Mouse (Mus musculus): ENCODE data around the gene Pias3. TPM values are rescaled to one million over a fixed set of nuclear protein-coding genes. Genes with fewer than 3 reads are reported as not detected.

The Pias3 gene
- polyA plus RNA-seq, 1 experiment from 2014 or later: 48.3 TPM

DNA sequence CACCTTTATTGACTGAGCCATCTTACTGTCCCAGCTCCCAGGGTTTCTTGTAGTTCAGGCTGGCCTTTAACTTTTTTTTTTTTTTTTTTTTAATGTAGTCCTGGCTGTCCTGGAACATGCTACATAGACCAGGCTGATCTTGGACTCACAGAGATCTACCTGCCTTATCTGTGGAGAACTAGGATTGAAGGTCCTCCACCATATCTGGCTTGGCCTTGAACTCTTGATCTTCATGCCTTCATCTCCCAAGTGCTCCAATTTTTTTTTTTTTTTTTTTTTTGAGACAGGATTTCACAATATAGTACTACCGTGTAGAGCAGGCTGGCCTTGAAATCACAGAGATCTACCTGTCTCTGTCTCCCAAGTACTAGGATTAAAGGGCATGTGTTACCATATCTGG, 2.6 kb upstream of the Pias3 start:
- no peak overlapping the region for H3K4me3 ChIP-seq
- no peak for DNase-seq (ENCODE audit: low spot score)
- no peaks in the 10 kb centered on the region for H3K9me3 ChIP-seq
- H3K27ac ChIP-seq: no peak overlapping the region
- H3K27me3 ChIP-seq (ENCODE audit: insufficient read depth, poor library complexity, severe bottlenecking): peaks cover 11% of the 10 kb centered on the region; the same call in 1 of the 2 replicates
- WGBS: 87% methylated on average over 1 of the region's 1 CpGs
- no peaks in the 10 kb centered on the region for H3K36me3 ChIP-seq
- peaks cover 44% of the 10 kb centered on the region for H3K4me1 ChIP-seq (replicated peaks)

DNA sequence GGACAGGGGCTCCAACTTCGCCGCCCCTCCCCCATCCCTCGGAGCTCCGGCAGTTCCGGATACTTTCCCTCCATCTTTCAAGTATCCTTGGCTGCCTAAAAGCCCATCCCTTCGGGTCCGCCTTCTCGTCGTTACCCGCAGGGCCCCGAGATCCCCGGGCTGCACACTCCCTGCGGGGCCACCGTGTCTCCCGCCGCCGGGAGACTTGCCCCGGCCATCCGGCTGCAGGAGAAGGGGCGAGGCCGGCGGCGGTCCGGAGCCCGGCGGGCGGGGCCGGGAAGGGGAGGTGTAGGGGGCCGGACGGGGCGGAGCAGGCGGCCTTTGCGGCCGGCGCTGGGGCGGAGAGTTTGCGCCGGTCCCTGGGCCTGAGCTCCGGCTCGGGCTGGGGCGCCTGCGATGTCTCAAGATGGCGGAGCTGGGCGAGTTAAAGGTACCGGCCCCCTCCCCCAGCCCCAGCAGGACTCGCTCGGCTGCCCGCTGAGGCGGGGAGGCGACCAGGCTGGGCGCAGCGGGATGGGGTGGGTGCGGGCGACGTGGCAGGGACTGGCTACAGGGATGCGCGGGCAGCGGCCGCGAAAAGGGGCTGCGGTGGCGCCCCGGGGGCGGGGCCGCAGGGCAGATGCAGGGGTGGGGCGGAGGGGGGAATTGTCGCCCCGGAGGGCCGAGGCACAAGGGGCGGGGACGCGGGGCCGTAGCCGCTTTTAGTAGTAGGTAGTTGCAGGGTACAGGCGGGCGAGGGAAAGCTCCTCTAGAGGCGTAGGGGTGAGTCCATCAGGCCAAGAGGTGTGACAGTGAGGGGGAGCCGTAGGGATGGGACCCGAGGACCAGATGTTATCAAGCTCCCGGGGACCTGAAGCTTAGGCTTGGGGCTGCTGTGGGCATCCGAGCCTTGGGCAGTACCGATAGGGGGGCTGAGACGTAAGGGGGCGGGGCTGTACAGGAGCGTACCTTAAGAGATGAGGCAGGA, 865 bp downstream of the Pias3 start:
- under 1% methylated on average over 85 of the region's 85 CpGs for WGBS
- DNase-seq (ENCODE audit: low spot score): peak; percentile 90
- no peaks in the 10 kb centered on the region for H3K9me3 ChIP-seq
- peaks cover 42% of the 10 kb centered on the region for H3K4me1 ChIP-seq (replicated peaks)
- peak overlapping the region; percentile 96 for H3K27ac ChIP-seq
- H3K36me3 ChIP-seq: peaks cover 28% of the 10 kb centered on the region
- no peaks in the 10 kb centered on the region for H3K27me3 ChIP-seq (ENCODE audit: insufficient read depth, poor library complexity, severe bottlenecking)
- peak overlapping the region; percentile 79 for H3K4me3 ChIP-seq

DNA sequence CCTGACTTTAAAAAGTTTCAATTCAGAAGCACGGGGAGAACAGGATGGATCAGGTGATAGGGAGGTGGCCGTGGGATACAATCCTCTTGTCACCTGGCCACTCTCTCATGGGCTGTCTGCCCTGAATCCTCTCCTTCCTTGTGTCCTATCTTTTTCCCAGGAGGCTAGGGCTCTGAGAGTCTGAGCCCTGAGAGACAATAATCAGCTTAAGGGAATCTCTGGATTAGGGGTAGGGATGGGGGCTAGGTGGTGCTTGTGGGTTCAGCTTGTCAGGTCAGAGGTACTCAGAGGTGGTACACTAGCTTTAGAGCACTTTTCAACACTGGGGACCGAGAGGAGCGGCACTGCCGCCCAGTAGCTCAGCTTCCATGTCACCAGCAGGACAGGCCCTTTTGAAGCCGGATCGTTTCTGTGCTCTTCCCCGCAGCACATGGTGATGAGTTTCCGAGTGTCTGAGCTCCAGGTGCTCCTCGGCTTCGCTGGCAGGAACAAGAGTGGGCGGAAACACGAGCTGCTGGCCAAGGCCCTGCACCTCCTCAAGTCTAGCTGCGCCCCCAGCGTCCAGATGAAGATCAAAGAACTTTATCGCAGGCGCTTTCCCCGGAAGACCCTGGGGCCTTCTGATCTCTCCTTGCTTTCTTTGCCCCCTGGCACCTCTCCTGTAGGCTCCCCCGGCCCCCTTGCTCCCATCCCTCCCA, 3.0 kb downstream of the Pias3 start:
- Histone ChIP-seq H3K4me3 (no peak overlapping the region), H3K27ac (0 out of 2 replicates have a peak overlapping the region, but pooled peaks have one; percentile 29), H3K27me3 (ENCODE audit: insufficient read depth, poor library complexity, severe bottlenecking) (no peaks in the 10 kb centered on the region), H3K9me3 (no peaks in the 10 kb centered on the region), H3K4me1 (replicated peaks) (peaks cover 39% of the 10 kb centered on the region), H3K36me3 (peaks cover 48% of the 10 kb centered on the region)
- 55% methylated on average over 19 of the region's 19 CpGs for WGBS
- no peak for DNase-seq (ENCODE audit: low spot score)

DNA sequence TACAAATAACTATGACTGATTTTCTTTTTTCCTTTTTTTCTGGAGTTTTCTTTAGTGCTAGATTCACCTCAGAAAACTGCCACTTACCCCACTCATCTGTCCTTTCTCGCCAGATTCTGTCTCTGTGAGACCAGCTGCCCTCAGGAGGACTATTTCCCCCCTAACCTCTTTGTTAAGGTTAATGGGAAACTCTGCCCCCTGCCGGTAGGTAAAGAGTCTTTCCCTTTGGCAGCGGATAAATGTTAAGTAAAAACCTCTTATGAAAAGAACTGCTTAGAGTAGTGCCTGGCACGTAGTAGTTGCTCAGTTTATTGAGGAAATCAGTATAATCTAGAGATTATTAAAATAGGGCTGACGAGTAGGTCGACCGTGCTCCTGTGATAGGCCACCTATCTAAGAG, 4.2 kb downstream of the Pias3 start:
- Histone ChIP-seq H3K9me3 (no peaks in the 10 kb centered on the region), H3K4me1 (replicated peaks) (peaks cover 37% of the 10 kb centered on the region), H3K27ac (no peak overlapping the region), H3K27me3 (ENCODE audit: insufficient read depth, poor library complexity, severe bottlenecking) (no peaks in the 10 kb centered on the region), H3K4me3 (no peak overlapping the region), H3K36me3 (peaks cover 60% of the 10 kb centered on the region)
- DNase-seq (ENCODE audit: low spot score): no peak
- WGBS: 59% methylated on average over 7 of the region's 7 CpGs

DNA sequence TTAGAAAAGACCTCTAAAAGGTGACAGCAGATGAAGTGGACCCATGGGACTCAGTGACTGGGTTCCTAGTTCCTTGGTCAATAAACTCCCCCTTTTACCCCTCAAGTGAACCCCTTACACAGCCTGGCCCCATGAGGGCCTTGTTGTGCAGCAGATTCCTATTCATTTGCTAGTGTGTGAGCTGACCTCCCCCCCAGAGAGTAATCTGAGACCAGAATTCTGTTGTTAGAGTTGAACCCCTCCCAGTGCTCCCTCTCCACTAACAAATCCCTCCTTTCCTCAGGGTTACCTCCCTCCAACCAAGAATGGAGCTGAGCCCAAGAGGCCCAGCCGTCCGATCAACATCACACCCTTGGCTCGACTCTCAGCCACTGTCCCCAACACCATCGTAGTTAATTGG, 4.8 kb downstream of the Pias3 start:
- DNase-seq (ENCODE audit: low spot score): no peak
- H3K4me1 ChIP-seq (replicated peaks): peaks cover 30% of the 10 kb centered on the region
- H3K4me3 ChIP-seq: no peak overlapping the region
- no peak overlapping the region for H3K27ac ChIP-seq
- 86% methylated on average over 4 of the region's 4 CpGs for WGBS
- no peaks in the 10 kb centered on the region for H3K27me3 ChIP-seq (ENCODE audit: insufficient read depth, poor library complexity, severe bottlenecking)
- no peaks in the 10 kb centered on the region for H3K9me3 ChIP-seq
- H3K36me3 ChIP-seq: peaks cover 66% of the 10 kb centered on the region

DNA sequence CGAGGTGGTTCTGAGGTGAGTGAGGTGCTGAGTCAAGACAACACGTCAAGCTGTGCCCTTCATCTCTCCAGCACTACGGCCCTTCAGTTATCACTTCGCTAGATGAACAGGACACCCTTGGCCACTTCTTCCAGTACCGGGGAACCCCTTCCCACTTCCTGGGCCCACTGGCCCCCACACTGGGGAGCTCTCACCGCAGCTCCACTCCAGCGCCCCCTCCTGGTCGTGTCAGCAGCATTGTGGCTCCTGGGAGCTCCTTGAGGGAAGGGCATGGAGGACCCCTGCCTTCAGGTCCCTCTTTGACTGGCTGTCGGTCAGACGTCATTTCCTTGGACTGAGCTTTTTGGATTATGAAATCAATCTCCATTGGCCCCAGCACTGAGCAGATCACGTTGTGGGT, 8.6 kb downstream of the Pias3 start:
- Histone ChIP-seq H3K4me1 (replicated peaks) (peaks cover 16% of the 10 kb centered on the region), H3K36me3 (peaks cover 67% of the 10 kb centered on the region)
- WGBS: 68% methylated on average over 11 of the region's 11 CpGs

DNA sequence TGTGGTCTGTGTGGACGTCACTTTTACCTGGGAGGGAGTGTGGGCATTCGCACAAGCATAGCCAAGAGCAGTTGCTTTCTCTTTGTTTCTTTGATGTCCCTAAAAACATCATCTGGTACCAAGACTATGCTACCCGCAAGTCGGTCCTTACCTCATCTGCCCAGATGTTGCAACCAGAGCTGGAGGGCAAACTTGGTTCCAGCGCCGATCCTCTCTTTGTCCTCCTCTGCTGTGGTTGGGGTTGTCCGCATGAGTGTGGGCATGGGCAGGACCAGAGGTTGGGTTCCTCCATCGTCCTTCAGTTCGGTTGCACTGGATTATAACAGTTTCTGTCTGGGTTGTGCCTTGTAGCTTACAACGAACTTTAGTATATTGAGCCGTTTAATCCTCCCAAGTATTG, 10.0 kb downstream of the Pias3 start:
- H3K27me3 ChIP-seq (ENCODE audit: insufficient read depth, poor library complexity, severe bottlenecking): peaks cover 18% of the 10 kb centered on the region
- peaks cover 15% of the 10 kb centered on the region for H3K4me1 ChIP-seq (replicated peaks)
- 91% methylated on average over 11 of the region's 11 CpGs for WGBS
- H3K36me3 ChIP-seq: peaks cover 67% of the 10 kb centered on the region
- no peak overlapping the region for H3K4me3 ChIP-seq
- H3K27ac ChIP-seq: no peak overlapping the region
- no peak for DNase-seq (ENCODE audit: low spot score)
- no peaks in the 10 kb centered on the region for H3K9me3 ChIP-seq

More for the DNA sequence above, 8.6 kb downstream of the Pias3 start:
- Histone ChIP-seq H3K27ac (no peak overlapping the region), H3K4me3 (no peak overlapping the region), H3K9me3 (no peaks in the 10 kb centered on the region), H3K27me3 (ENCODE audit: insufficient read depth, poor library complexity, severe bottlenecking) (peaks cover 18% of the 10 kb centered on the region)
- DNase-seq (ENCODE audit: low spot score): no peak

DNA sequence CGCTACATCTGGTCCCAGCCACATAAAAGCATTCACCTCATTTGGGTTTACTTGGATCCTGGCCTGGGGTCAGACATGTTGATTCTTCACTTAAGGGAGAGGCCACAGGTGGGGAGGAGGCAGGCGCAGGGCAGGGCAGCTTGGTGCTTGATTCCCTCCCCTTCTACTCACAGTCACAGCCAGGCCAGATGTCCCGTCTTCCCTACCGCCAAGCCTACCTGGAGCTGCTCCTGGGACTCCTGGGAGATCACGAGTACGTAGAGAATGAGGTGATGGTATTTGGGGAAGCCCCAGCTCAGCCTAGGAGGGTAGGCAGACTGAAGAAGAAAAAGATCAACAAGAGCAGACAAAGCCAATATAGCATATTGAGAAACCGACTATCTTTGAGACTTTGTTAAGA, 10.8 kb downstream of the Pias3 start:
- Histone ChIP-seq H3K27ac (no peak overlapping the region), H3K27me3 (ENCODE audit: insufficient read depth, poor library complexity, severe bottlenecking) (peaks cover 18% of the 10 kb centered on the region), H3K4me1 (replicated peaks) (peaks cover 12% of the 10 kb centered on the region), H3K9me3 (no peaks in the 10 kb centered on the region), H3K4me3 (no peak overlapping the region), H3K36me3 (peaks cover 67% of the 10 kb centered on the region)
- WGBS: 74% methylated on average over 7 of the region's 7 CpGs
- no peak for DNase-seq (ENCODE audit: low spot score)

DNA sequence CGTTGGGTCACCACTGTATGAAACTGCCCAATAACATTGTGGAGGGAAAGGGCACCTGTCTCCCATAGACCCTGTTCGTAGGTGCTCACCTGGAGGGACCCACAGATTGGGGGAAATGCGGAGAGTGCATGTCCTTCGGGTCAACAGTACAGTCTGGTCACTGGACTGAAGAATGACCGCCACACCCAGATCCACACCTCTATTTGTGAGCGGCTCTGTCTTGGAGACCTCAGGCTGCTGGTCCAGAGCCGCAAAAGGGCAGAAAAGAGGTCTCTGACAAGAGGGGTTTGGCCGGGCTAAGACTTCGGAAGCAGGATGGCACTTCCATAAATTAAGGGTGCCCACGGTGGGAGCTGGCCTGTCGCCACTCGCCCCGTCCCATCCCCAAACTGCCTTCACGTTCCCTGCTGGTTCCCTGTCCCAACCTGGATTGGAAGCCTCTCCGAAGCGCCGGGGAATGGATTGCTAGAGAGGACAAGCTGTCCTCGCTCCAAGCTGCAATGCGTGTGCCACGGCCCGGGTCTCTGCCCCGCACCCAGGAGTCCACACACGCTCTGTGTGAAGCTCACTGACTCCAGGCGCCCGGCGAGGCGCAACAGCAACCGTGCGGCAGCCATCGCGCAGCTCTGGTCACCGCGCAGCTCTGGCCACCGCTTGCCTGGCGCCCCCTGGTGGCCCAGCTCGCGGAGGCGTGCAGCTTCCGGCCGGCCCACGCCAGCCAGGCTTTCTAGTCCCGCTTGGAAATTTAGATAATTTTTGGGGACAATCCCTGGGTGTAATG, 11.9 kb downstream of the Pias3 start, which contains the start of gene Nudt17:
Gene Nudt17 (minus strand): TSS at position 660 of the 781 bp plus-strand sequence.
- Histone ChIP-seq H3K9me3 (no peaks in the 10 kb centered on the region), H3K36me3 (peaks cover 68% of the 10 kb centered on the region), H3K4me1 (replicated peaks) (peaks cover 11% of the 10 kb centered on the region), H3K27me3 (ENCODE audit: insufficient read depth, poor library complexity, severe bottlenecking) (peaks cover 18% of the 10 kb centered on the region), H3K4me3 (peak within 1 kb of the TSS; percentile 66), H3K27ac (peak within 1 kb of the TSS; percentile 82)
- 6% methylated on average over 42 of the region's 42 CpGs for WGBS
- peak; percentile 81 for DNase-seq (ENCODE audit: low spot score)

DNA sequence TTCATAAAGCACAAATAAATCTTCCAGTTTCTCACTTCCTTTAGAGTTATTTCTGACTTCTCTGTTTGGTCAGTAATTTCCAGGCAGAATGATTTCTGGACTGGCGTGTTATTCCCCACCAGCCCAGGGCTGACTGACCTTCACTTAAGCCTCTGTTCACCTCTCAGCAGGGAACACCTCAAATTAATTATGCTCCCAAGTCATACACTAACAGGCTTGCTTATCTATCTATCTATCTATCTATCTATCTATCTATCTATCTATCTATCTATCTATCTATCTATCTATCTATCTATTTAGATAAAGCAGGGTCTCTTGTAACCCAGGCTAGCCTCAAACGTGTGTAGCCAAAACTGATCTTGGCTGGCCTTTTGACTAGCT, 12.5 kb downstream of the Pias3 start:
- H3K27ac ChIP-seq: no peak overlapping the region

DNA sequence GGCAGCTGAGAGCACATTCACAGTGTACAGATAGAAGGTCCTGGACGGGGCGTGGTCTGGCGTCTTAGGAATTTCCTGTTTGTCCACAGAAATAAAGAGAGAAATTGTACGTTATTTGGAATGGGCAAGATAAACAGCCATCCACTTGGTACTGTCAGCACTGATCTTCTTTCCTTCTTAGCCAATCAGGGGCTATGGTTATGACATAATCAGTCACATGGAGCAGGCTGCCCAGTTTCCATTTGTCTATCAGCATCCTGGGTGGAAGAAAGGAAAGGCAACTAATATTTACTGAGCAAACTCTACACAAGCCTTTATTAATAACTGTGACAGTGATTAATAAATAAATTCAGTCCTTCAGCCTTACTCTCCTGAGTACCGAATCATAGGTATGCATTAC, 18.1 kb downstream of the Pias3 start:
- H3K4me3 ChIP-seq: no peak overlapping the region
- no peak for DNase-seq (ENCODE audit: low spot score)
- H3K36me3 ChIP-seq: peaks cover 93% of the 10 kb centered on the region
- WGBS: 90% methylated on average over 5 of the region's 5 CpGs
- H3K27me3 ChIP-seq (ENCODE audit: insufficient read depth, poor library complexity, severe bottlenecking): no peaks in the 10 kb centered on the region
- no peaks in the 10 kb centered on the region for H3K9me3 ChIP-seq
- H3K27ac ChIP-seq: no peak overlapping the region
- peaks cover 4% of the 10 kb centered on the region; the same call in 1 of the 2 replicates for H3K4me1 ChIP-seq (replicated peaks)

More for the DNA sequence above, 12.5 kb downstream of the Pias3 start:
- Histone ChIP-seq H3K9me3 (no peaks in the 10 kb centered on the region), H3K27me3 (ENCODE audit: insufficient read depth, poor library complexity, severe bottlenecking) (peaks cover 18% of the 10 kb centered on the region), H3K4me3 (peak overlapping the region; percentile 66; the same call in 1 of the 2 replicates), H3K4me1 (replicated peaks) (peaks cover 11% of the 10 kb centered on the region), H3K36me3 (peaks cover 68% of the 10 kb centered on the region)
- no peak for DNase-seq (ENCODE audit: low spot score)
- 45% methylated on average over 2 of the region's 2 CpGs for WGBS

DNA sequence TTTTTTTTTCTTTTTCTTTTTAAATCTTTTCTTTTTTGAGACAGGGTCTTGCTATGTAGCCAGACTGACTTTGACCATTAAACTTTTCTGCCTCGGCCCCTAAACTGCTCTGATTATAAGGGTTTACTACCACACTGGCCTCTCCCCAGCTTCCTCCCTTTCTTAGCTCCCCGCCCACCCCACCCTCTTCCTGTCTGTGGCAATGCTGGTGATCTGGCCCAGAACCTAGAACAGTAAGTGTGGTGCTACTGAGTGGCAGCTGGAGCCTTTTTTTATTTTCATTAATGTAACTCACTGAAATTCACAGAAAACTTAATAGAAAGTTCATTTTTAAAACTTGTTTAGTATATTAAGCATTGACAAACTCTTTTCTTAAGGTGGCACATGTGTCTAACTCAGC, 19.7 kb downstream of the Pias3 start:
- Histone ChIP-seq H3K27me3 (ENCODE audit: insufficient read depth, poor library complexity, severe bottlenecking) (no peaks in the 10 kb centered on the region), H3K4me1 (replicated peaks) (peaks cover 8% of the 10 kb centered on the region; the same call in 1 of the 2 replicates), H3K27ac (no peak overlapping the region), H3K9me3 (no peaks in the 10 kb centered on the region), H3K36me3 (peaks cover 92% of the 10 kb centered on the region), H3K4me3 (no peak overlapping the region)
- 80% methylated on average over 2 of the region's 2 CpGs for WGBS
- DNase-seq (ENCODE audit: low spot score): no peak

Measured in hindbrain, embryonic 10.5 days (tissue).